Mouse (Mus musculus) kidney, adult 18-20 months (tissue): ENCODE measurements around the gene Il23a.
"Not testable (repeated sequence)": the region's sequence is repeated elsewhere in the genome, so short reads cannot be mapped to it uniquely, and the experiment has no call there.

Experiments used
- DNase-seq: peaks from one replicate; pipeline ENCODE4 v3.0.0; 2021

Il23a gene

DNA sequence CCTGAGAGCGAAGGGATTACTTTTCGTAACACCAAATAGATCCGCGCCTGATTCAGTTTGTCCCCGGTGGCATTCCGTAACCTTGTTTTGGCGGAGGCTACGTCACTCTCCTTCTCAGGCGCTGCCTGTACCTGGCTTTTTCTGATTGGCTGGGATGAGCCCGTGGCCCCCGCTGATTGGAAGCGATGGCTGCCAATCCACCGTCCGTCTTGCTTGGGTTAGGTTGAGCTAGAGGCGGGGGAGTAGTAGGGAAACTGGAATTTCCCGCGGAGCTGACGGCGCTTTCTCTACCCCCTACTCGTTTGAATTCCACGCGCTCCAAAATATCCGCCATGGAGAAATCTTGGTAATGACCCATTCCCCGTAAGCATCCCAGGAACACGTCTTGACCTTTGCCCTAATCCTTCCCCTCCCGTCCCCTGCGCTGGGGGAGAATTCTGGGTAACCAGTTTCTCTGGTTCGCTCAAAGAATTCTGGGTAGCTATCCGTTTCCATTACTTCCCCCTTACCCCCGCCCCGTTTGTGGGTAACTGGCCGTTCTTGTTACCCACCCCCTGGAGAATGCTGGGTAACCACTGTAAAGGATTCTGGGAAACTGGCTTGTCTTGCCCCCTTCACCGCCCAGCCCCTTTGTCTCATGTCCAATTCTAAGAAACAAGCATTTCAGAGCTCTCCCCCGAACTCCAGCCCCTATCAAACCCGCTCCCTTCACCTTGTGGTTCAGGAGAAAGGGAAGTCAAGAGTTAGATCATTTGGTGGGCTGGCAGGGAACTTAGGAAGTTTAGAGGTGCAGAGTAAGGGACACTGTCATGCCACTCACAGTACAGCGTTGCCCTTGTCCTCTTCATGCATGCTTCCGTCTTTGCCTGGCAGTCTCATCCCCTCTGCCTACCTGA, 4.8 kb upstream of the Il23a start, which contains the start of gene Pan2:
Pan2 (plus strand) TSS at position 210 of the 896 bp plus-strand sequence.
- DNase-seq, result peak; percentile 100

DNA sequence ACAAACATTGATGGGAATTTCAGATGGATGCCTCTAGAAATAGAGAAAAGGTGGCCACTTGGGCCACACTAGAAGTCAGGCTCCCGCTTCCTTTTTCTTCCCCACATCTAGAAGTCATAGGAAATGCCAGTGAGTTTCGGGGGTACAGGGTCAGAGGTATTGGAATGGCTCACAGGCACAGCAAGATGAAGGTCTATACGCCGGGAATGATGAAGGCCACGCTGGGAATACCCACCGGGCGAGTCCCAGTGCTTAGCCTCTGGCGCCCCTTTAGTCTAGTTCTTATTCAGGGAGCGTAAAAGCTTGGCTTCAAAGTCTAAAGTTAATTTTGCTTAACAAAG, 4.2 kb upstream of the Il23a start:
- DNase-seq, result no peak

DNA sequence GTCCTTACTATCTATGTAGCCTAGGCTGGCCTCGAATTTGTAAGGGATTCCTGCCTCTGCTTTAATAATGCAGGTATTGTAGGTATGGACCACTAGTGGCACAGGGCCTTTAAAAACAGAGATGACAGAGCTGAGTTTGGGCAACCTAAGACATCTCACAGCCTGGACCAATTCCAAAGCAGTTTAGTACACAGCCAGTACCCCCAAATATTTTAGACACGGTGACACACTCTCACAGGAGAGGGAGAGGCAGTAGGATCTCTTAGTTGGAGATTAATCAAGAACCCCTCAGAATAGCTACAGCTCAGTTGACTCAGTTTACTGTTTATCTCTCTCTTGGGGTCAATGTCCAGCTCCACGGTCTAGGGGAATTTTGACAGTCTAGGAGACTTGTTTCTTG, 3.8 kb upstream of the Il23a start:
- no peak for DNase-seq

DNA sequence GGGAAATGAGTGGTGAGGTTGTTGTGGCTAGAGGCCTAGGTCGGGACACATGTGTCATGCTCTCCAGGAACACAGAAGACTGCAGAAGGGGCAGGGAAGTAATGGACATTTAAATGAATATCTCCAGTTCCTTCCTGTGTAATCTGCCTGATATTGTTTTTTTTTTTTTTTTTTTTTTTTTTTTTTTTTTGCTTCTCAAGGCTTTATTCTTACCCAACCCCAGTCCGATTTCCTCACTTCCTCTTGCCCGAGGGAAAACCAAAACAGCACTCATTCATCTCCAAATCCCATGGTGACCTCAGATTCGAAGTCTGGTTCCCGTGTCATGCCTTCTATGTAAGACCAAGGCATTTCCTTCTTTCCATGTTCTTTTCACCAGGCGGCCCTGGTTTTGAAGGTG, 309 bp downstream of the Il23a start:
- DNase-seq, result no peak

DNA sequence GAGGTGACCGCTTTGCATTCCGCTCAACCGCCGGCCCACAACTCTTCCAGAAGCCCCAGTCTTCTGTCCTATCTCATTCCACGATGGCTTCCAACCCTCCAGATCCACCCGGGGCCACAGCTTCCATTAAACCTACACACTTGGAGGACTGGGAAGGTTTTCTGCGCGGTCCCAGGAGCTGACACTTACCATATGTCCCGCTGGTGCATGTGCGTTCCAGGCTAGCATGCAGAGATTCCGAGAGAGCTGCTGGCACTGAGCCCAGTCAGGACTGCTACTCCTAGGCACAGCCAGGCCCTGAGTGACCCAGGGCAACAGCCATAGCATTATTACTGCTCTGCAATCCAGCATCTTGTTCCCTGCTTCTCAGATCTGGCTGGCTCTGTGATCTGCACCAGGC, 930 bp downstream of the Il23a start:
- DNase-seq, result no peak

DNA sequence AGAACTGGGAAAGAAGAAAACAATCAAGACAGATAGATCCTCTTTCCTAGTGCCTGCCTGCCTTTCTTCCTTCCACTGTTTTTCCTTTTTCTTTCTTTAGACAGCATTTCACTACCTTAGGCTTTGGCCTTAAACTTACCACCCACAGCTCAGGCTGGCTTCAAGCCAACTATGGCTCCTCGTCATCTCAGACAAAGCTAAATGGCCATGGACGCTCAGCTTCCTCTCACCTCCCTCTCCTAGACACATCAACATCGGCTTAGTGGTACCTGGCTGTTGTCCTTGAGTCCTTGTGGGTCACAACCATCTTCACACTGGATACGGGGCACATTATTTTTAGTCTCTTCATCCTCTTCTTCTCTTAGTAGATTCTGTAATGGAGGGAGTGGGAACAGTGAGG, 1.3 kb downstream of the Il23a start:
- no peak for DNase-seq

DNA sequence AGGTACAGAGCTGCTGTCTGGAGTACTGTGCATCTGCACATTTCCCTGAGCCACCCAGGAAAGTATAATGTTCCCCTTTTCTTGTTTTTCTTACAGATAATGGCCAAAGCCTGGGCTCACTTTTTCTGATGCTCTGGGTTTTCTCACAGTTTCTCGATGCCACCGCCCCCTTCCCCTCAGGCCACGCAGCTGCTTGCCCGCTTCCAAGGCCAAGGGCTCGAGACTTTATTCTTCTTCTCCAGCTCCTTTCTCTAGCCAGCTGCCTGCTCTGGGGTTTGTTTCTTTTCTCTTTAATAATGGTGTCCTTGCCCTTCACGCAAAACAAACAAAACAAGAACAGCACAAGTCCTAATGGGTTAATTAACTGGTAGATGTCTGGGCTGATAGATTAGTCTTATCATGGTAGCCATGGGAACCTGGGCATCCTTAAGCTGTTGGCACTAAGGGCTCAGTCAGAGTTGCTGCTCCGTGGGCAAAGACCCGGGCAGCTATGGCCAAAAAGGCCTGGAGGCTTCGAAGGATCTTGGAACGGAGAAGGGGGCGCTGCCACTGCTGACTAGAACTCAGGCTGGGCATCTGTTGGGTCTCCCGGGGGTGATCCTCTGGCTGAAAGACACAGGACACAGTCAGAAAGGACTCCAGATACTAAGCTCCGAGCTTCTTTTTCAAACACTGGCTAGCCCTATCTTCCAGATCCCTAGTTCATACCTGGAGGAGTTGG, 2.0 kb downstream of the Il23a start:
- DNase-seq, result no peak

DNA sequence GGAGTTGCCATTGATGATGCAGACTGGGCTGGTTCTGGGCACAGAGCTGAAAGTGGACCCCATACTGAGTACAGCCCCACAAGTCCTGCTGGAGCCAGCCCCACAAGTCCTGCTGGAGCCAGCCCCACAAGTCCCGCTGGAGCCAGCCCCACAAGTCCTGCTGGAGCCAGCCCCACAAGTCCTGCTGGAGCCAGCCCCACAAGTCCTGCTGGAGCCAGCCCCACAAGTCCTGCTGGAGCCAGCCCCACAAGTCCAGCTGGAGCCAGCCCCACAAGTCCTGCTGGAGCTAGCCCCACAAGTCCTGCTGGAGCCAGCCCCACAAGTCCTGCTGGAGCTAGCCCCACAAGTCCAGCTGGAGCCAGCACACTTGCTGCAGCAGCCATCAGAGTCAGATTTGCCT, 8.0 kb downstream of the Il23a start:
- not testable (repeated sequence) for DNase-seq

DNA sequence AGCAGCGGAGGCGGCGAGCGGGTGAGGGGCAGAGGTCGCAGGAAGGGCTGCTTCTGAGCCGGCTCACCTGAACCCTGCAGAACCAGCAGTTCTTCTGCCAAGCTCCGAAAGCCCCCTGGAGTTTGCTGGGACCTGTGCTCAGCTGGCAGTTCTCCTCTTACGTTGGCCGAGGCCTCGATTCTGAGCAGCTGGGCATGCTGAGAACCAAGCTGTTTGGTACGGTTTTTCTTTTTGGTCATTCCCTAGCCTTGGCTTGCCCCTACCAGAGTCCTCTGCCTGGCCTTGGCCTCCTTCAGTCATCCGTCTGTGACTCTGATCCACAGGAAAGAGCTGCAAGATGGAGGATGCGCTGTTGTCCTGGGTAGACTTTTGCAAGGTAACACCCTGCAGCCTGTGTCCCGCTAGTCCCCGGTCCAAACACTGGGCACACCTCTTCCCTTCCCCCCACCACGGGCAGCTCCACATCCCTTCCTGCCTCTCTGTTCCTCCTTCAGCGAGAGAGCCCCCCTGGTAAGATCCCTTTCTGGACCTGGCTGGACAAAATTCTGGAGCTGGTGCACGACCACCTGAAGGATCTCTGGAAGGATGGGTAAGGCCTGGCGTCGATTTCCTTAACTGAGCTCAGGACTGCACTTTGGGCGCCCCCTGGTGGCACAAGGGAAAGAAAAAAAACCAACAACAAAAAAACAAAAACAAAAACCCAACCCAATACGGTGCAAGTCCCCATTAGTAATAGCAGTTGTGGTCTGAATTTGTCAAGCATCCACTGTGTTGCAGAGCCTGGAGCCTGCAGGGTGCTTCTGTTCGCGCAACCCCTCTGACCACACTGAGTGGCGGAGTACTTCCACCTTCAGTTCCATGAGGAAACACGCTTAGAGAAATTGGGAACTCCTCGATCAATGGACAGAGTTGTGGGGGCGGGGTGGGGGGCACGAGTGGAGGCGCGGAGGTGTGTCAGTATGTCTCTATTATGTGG, 14.7 kb downstream of the Il23a start:
- DNase-seq, result peak; percentile 81

DNA sequence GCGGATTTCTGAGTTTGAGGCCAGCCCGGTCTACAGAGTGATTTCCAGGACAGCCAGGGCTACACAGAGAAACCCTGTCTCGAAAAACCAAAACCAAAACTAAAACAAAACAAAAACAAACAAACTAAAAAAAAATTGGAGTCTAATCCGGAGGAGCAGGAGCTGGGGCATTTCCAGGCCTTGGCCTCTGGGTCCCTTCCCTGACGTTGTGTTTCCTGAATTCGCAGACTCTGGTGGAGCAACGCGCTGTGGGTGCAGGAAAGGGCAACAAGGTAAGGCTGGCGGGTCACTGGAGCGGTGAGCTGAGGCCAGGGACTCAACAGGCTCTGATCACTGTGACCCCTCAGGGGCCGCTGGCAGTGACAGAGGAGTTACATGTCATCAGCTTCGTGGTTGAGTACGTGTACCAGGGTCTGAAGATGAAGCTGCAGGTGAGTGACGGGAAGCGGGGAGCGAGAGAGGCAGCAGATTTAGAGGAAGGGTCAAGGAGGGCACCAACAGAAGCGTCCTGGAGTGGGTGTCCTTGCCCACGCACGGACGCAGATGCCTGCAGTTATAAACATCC, 15.6 kb downstream of the Il23a start:
- peak; percentile 14 for DNase-seq

DNA sequence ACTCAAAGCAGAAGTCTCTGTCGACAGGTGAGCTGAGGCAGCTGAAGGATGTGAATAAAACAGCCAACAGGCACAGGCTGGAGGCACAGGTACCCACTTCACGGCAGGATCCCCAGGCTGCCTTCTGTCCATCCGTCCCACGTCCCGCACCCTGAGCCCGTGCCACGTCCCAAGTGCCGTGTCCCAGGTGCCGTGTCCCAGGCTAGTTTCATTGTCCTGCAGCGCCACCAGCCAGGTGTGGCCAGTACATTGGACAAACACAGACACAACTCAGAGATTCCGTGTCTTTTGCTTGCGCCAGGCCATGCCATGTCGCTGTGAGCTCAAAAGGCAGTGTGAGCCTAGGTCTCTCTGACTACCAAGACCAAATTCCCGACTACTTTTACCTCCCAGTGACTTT, 16.9 kb downstream of the Il23a start:
- no peak for DNase-seq

DNA sequence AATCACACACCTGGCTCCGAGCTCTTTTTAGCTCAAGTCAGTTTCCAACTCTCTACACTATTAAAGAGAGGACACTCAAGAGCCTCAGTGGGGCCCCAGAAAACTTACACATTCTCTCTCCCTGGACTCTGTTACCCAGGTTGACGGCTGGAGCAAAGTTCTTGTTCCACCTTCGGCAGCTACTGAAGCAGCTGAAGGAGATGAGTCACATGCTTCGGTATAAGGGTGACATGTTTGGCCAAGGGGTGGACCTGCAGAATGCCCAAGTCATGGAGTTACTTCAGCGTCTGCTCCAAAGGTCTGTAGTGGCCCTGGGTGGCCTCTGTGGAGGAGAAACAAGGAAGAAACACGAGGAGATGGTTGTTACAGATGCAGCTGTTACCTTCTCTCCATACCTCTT, 17.6 kb downstream of the Il23a start:
- DNase-seq, result peak; percentile 23

DNA sequence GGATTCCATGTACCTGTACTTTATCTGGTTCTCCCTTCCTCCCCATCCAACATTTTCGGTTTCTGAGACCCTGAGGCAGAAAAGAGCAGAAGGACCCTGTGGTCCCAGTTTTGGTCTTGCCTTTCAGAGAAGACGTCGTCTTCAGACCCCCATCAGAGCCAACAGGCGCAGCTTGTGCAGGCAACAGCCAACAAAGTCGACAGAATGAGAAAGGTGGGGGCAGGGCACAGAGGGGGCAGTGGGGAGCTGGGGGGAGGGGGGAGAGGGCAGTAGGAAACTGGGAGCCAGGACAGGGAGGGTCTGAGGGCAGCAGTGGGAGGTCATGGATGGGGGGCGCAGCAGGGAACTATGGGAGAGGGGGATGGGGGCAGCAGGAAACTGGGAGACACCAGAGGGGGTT, 20.4 kb downstream of the Il23a start:
- DNase-seq, result no peak

DNA sequence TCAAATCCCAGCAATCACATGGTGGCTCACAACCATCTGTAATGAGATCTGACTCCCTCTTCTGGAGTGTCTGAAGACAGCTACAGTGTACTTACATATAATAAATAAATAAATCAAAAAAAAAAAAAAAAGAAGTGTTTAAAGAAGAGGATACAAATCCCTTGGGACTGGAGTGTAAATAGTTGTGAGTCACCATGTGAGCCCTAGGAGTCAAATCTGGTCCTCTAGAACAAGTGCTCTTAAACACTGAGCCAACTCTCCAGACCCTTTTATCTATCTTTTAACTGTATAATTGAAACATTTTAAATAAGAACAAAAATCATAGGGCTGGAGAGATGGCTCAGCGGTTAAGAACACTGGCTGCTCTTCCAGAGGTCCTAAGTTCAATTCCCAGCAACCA, 23.2 kb downstream of the Il23a start:
- not testable (repeated sequence) for DNase-seq

DNA sequence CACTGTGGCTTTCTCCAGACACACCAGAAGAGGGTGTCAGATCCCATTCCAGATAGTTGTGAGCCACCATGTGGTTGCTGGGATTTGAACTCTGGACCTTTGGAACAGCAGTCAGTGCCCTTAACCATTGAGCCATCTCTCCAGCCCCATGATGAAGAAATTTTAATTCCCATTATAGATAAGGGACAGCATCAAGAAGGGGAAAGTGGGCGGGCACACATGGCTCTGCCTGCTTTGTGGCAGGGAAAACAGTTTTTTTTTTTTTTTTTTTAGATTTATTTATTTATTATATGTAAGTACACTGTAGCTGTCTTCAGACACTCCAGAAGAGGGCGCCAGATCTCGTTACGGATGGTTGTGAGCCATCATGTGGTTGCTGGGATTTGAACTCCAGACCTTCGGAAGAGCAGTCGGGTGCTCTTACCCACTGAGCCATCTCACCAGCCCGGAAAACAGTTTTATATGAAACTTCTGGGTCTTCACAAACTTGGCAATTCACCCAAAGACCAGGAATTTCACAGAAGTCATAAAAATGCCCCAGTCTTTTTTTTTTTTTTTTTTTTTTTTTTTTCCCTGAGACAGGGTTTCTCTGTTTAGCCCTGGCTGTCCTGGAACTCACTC, 25.6 kb downstream of the Il23a start:
- DNase-seq, result not testable (repeated sequence)

DNA sequence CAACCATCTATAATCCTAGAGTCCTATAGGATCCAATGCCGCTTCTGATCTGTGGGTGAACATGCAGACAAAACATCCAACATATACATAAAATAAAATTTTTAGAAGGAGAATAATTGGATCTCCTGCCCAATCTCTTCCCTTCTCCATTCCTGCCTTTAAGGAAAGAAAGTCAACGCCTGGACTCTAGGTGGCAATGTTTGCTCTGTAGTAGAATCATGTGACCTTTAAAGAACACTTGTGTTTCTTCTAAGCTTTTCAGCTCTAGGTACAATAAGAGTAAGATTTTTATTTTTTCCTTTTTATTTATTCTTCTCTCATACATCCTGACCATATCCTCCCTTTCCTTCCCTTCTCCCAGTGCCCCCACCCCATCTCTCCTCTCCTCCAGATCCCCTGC, 26.7 kb downstream of the Il23a start:
- no peak for DNase-seq

DNA sequence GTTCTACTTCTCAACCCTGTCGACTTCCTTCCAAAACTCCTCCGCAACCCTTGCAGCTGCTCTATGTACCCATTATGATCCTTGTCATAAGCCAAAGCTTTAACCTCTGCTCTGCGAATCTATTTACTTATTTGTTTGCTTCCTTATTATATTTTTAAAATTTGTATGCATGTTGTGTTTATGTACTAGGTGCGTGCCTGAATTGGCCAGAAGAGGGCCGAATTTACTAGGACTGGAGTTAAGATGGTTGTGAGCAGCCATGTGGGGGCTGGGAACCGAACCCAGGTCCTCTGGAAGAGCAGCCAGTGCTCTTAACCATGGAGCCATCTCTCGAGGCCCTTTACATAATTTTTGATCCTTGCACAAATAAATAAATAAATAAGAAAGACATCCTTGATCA, 27.7 kb downstream of the Il23a start:
- DNase-seq, result no peak

DNA sequence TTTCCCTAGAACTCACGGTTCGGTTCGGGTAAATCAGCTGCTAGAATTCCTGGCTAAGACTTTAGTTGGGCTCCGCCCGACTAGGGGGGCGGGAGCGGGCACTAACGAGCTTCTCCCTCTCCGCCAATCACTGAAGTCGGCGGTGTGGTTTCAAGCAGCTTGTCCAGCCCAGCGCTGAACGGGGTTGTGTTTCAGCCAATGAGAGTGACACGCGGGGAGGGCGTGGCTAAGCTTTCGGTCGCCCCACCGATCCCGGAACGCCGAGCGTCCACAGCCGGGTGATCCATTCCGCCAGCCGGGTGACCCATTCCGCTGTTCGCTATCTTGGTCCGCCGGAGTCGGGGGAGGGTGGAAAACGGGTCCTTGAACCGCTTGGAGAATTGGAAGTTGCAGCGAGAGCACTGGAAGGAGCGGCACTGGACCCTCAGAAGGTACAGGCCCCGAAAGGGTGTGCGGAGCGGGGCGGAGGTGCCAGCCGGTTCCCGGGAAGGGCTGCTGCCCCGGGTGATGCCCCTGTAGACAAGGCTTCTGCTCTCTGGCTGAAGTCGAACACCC, 28.2 kb downstream of the Il23a start, which contains the start of gene Stat2:
Stat2 (plus strand) TSS at position 273 of the 555 bp plus-strand sequence.
- peak; percentile 97 for DNase-seq

DNA sequence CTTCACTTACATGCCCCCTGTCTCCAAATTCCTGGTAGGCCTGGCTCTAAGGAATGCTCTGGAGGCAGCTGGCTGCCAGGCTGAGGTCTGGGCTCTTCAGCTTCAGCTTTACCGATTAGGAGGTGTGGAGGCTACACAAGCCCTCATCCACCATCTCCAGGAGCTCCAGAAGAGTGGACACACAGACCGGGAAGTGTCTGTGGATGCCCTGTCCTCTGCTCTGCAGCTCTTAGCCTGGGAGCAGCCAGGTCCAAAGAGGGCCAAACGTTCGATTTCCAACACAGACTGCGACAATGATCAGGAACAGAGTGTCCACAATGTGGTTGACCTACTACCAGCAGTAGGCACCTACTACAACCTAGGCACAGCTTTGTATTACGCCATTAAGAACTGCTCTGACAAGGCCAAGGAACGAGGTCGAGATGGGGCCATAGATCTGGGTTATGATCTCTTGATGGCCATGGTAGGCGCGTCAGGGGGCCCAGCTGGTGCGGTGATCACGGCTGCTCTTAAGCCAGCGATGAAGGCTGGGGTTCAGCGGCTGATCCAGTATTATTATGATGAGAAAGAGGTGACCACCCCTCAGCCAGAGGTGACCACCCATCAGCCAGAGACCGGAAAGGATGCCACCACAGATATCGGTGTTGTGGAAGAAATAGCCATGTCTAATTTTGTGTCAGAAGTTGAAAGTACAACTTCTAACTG, 29.2 kb downstream of the Il23a start:
- DNase-seq, result no peak

DNA sequence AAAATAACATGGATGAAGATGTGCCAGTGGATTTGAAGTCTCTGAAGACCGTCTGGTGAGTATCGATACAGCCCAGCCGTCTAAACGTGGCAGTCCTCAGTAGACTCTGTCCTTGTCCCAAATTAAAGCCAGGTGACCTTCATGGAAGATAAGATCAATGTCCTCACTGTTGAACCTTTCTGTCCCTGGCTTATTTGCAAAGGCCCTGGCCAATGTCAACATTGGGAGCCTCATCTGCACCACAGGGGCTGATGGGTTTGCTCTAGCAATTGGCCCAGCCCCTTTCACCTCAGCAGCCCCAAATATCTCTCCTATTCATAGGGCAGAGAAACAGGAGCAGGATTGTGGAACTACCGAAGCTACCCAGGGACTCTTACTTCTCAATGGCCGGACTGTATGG, 30.2 kb downstream of the Il23a start, which contains the start of gene Apof:
Apof (plus strand) TSS at position 301 of the 400 bp plus-strand sequence.
- no peak for DNase-seq
